Mouse (Mus musculus) liver, embryonic 14.5 days (tissue): ENCODE data around the gene Ppef2.

Experiments used
- CTCF ChIP-seq: IDR thresholded peaks from 2 replicates; pipeline ENCODE4 v1.5.1; 2016; ENCODE audit warnings: antibody characterized with exemption, low read depth, control low read depth
- EP300 ChIP-seq: IDR thresholded peaks from 2 replicates; pipeline ENCODE4 v1.6.1; 2016; ENCODE audit warnings: antibody characterized with exemption, low read depth

GRCm38 (mm10) chr5:92240769-92241168, 15.3 kb downstream of the Ppef2 start:
- no peak for TF ChIP-seq CTCF
- TF ChIP-seq EP300: no peak
